Mouse (Mus musculus) kidney, postnatal 0 days (tissue): Measurements from ENCODE around the gene Gripap1. TPM values are rescaled to one million over a fixed set of nuclear protein-coding genes. Genes with fewer than 3 reads are reported as not detected.
A peak's percentile ranks its signal among the peaks of the same experiment; 100 is the strongest.

ENCODE experiments used
- ATAC-seq: fragments of 200-750 bp; cut with Nextera tagmentation; replicated peaks from 2 replicates; pipeline ENCODE4 v1.8.0; 2017; ENCODE audit warnings: low read depth, moderate number of reproducible peaks, moderate TSS enrichment, moderate library complexity; ENCODE audit not compliant: low FRiP score
- DNase-seq: peaks from one replicate; pipeline ENCODE4 v3.0.0-alpha.2; 2016; ENCODE audit warnings: low spot score
- H3K27ac ChIP-seq: fragments of 300-500 bp; sonication (generic); 2 replicates; pipeline ENCODE4 v1.5.1; 2014; ENCODE audit warnings: mild to moderate bottlenecking
- H3K27me3 ChIP-seq: fragments of 300-500 bp; sonication (generic); 2 replicates; pipeline ENCODE4 v1.6.1; 2014; ENCODE audit warnings: low read length, mixed read lengths; ENCODE audit not compliant: insufficient read depth
- H3K36me3 ChIP-seq: fragments of 300-500 bp; sonication (generic); 2 replicates; pipeline ENCODE4 v1.6.1; 2014; ENCODE audit warnings: low read length, mixed read lengths; ENCODE audit not compliant: insufficient read depth
- H3K4me1 ChIP-seq: fragments of 300-500 bp; sonication (generic); replicated peaks from 2 replicates; pipeline ENCODE4 v1.6.1; 2014; ENCODE audit warnings: antibody characterized with exemption, low read length, mixed read lengths; ENCODE audit not compliant: insufficient read depth
- H3K4me2 ChIP-seq: fragments of 300-500 bp; sonication (generic); 2 replicates; pipeline ENCODE4 v1.6.1; 2014; ENCODE audit warnings: mild to moderate bottlenecking, low read length, moderate library complexity, mixed read lengths
- H3K4me3 ChIP-seq: fragments of 300-500 bp; sonication (generic); replicated peaks from 2 replicates; pipeline ENCODE4 v1.5.1; 2014; ENCODE audit warnings: low read depth, low read length
- H3K9ac ChIP-seq: fragments of 300-500 bp; sonication (generic); 2 replicates; pipeline ENCODE4 v1.6.1; 2014; ENCODE audit warnings: low read depth, low read length
- H3K9me3 ChIP-seq: fragments of 300-500 bp; sonication (generic); replicated peaks from 2 replicates; pipeline ENCODE4 v1.6.1; 2016; ENCODE audit warnings: low read length, inconsistent platforms, mixed read lengths
- CTCF ChIP-seq: IDR thresholded peaks from 2 replicates; pipeline ENCODE4 v1.5.1; 2016; ENCODE audit warnings: antibody characterized with exemption, low read depth, mild to moderate bottlenecking, moderate library complexity
- WGBS: fragments of 180-500 bp; shearing (Covaris S2); extraction: QIAGEN DNeasy Blood & Tissue Kit; methylation state at CpG from one replicate; pipeline ENCODE4 v1.1.7; 2014; 5-methylcytosine and 5-hydroxymethylcytosine counted together
- polyA plus RNA-seq: library from polyadenylated mRNA; unstranded; fragments of >200 nt; fragmentation: Nextera tagmentation; extraction: Ambion mirVana; gene quantifications from 2 replicates; pipeline ENCODE4 v1.2.1, GENCODE M21; 2015

Gene Gripap1
- polyA plus RNA-seq, 1 experiment from 2014 or later = 30.1 TPM

DNA sequence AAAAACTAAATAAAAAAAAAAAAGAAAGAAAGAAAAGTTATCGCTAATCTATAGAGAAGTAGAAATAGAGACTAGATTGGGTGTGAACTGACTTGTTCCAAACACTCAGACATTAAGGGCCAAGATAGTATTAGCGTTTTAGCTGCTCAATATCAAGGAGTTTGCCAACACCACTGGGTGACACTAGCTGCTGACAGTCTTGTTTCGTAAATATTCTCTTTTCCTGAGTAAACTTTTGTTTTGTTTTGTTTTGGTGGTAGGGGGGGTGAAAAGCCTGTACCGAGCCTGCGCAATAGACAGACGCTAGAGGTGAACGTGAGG, 51.2 kb downstream of the Gripap1 start:
- Histone ChIP-seq H3K27ac (peak overlapping the region; percentile 10; the same call in 1 of the 2 replicates), H3K36me3 (no peaks in the 10 kb centered on the region), H3K9ac (no peak overlapping the region), H3K4me2 (peak overlapping the region; percentile 46; the same call in 1 of the 2 replicates), H3K9me3 (no peaks in the 10 kb centered on the region), H3K4me1 (no peaks in the 10 kb centered on the region), H3K4me3 (no peak overlapping the region), H3K27me3 (no peaks in the 10 kb centered on the region)
- DNase-seq (no peak), ATAC-seq (no peak)
- TF ChIP-seq CTCF = no peak
- WGBS = 23% methylated on average over 7 of the region's 7 CpGs

- no peaks in the 10 kb centered on the region for H3K9me3 ChIP-seq
- H3K9ac ChIP-seq = peak within 1 kb of the TSS; percentile 87
- H3K4me2 ChIP-seq = peak within 1 kb of the TSS; percentile 63
- 24% methylated on average over 73 of the region's 74 CpGs for WGBS
- ATAC-seq (peak; percentile 98), DNase-seq (peak; percentile 97)
- H3K27me3 ChIP-seq = no peaks in the 10 kb centered on the region
- TF ChIP-seq CTCF = no peak
- H3K36me3 ChIP-seq = no peaks in the 10 kb centered on the region
- no peaks in the 10 kb centered on the region for H3K4me1 ChIP-seq
- H3K27ac ChIP-seq = peak within 1 kb of the TSS; percentile 93
- peak within 1 kb of the TSS; percentile 67 for H3K4me3 ChIP-seq
These were observed 51.9 kb downstream of the Gripap1 start, which contains the start of gene Otud5 for GRCm38 (mm10) chrX:7841163-7842162. TSS of gene Otud5 (plus strand) at chrX:7841364.

DNA sequence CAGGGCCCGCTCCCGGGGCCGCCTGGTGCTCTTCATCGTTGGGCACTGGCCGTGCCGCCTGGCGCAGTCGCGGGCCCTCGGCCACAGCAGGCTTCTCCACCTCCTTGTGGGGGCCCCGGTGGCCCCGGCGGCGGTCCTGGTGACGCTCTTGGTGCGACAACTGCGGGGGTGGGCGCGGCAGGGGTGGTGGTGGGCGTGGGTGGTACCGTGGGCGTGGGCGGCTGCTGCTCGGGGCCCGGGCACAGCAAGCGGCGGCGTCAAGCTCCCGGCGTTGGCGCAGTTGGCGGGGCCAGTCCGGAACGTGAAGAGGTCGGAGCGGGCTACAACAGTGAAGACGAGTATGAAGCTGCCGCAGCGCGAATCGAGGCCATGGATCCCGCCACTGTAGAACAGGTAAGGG, 52.8 kb downstream of the Gripap1 start:
- ATAC-seq = 0 out of 2 replicates have a peak, but pooled peaks have one; percentile 3
- Histone ChIP-seq H3K27ac (peak overlapping the region; percentile 93), H3K4me3 (peak overlapping the region; percentile 67), H3K4me2 (peak overlapping the region; percentile 63), H3K4me1 (no peaks in the 10 kb centered on the region), H3K36me3 (no peaks in the 10 kb centered on the region), H3K9ac (peak overlapping the region; percentile 87), H3K27me3 (no peaks in the 10 kb centered on the region), H3K9me3 (no peaks in the 10 kb centered on the region)
- DNase-seq = no peak
- TF ChIP-seq CTCF = no peak
- 29% methylated on average over 42 of the region's 42 CpGs for WGBS

DNA sequence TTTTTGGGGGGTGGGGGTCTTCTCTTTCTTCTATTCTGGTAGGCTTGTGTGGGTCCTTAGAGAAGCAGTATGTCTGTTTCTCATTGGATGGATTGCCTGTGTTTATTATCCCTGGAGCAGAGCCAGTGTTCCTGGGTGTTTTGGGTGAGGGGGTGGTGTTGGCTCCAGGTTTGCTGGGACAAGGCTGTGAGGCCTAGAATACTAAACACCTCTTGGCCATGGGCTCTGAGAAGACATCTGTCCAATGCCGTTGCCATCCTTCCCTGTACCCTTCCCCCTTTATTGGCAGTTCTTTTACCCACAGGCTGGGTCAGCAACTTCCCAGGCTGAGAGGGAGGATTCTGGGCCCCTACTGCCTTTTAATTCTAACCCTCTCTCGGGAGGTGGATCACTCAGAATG, 58.3 kb downstream of the Gripap1 start:
- ATAC-seq (no peak), DNase-seq (no peak)
- no peak overlapping the region for H3K27ac ChIP-seq
- no peak overlapping the region for H3K4me3 ChIP-seq
- H3K36me3 ChIP-seq = no peaks in the 10 kb centered on the region
- no peak overlapping the region for H3K9ac ChIP-seq
- no peaks in the 10 kb centered on the region for H3K27me3 ChIP-seq
- no peaks in the 10 kb centered on the region for H3K9me3 ChIP-seq
- TF ChIP-seq CTCF = no peak
- 70% methylated on average over 2 of the region's 2 CpGs for WGBS
- H3K4me1 ChIP-seq = no peaks in the 10 kb centered on the region
- H3K4me2 ChIP-seq = no peak overlapping the region

- TF ChIP-seq CTCF = peak; percentile 59
- H3K4me3 ChIP-seq = no peak overlapping the region
These were observed 65.0 kb downstream of the Gripap1 start for GRCm38 (mm10) chrX:7854578-7854977.

GRCm38 (mm10) chrX:7859191-7859753, 69.7 kb downstream of the Gripap1 start:
- DNase-seq (no peak), ATAC-seq (no peak)
- H3K9ac ChIP-seq = no peak overlapping the region
- H3K27me3 ChIP-seq = no peaks in the 10 kb centered on the region
- H3K36me3 ChIP-seq = no peaks in the 10 kb centered on the region
- H3K27ac ChIP-seq = no peak overlapping the region
- H3K4me2 ChIP-seq = no peak overlapping the region
- 80% methylated on average over 3 of the region's 3 CpGs for WGBS
- H3K4me3 ChIP-seq = no peak overlapping the region
- TF ChIP-seq CTCF = no peak
- H3K4me1 ChIP-seq = no peaks in the 10 kb centered on the region
- H3K9me3 ChIP-seq = no peaks in the 10 kb centered on the region

More at GRCm38 (mm10) chrX:7854578-7854977, 65.0 kb downstream of the Gripap1 start:
- H3K4me1 ChIP-seq = no peaks in the 10 kb centered on the region
- no peak overlapping the region for H3K9ac ChIP-seq
- 47% methylated on average over 2 of the region's 2 CpGs for WGBS
- no peaks in the 10 kb centered on the region for H3K36me3 ChIP-seq
- no peaks in the 10 kb centered on the region for H3K27me3 ChIP-seq
- ATAC-seq (no peak), DNase-seq (peak; percentile 28)
- H3K4me2 ChIP-seq = no peak overlapping the region
- H3K9me3 ChIP-seq = no peaks in the 10 kb centered on the region
- no peak overlapping the region for H3K27ac ChIP-seq
